Mouse (Mus musculus) cortical plate, adult 2 months (tissue): ENCODE measurements around the gene Bclaf3. TPM values are rescaled to one million over a fixed set of nuclear protein-coding genes. Genes with fewer than 3 reads are reported as not detected.

Experiments used
- H3K27ac ChIP-seq: fragments of 200-500 bp; 2 replicates; pipeline ENCODE4 v1.5.1; 2012; ENCODE audit warnings: low read length, control low read depth, inconsistent platforms; ENCODE audit not compliant: insufficient read depth
- H3K4me1 ChIP-seq: fragments of 200-500 bp; 2 replicates; pipeline ENCODE4 v1.6.1; 2011; ENCODE audit warnings: low read length; ENCODE audit not compliant: control insufficient read depth, insufficient read depth
- H3K4me3 ChIP-seq: fragments of 200-500 bp; 2 replicates; pipeline ENCODE4 v1.5.1; 2011; ENCODE audit warnings: mild to moderate bottlenecking, low read length, control low read depth; ENCODE audit not compliant: insufficient read depth
- CTCF ChIP-seq: fragments of 200-500 bp; IDR thresholded peaks from 2 replicates; pipeline ENCODE4 v1.5.1; 2011; ENCODE audit warnings: mild to moderate bottlenecking, control low read depth, low read length; ENCODE audit not compliant: insufficient read depth; ENCODE audit errors: extremely low read depth
- POLR2A ChIP-seq: fragments of 200-500 bp; IDR thresholded peaks from 2 replicates; pipeline ENCODE4 v1.6.1; 2011; ENCODE audit warnings: mild to moderate bottlenecking, low read length, control low read depth; ENCODE audit not compliant: insufficient read depth; ENCODE audit errors: extremely low read depth
- polyA plus RNA-seq: library from polyadenylated mRNA; depleted of rRNA; stranded (reverse); fragments of >200 nt; gene quantifications from 2 replicates; pipeline ENCODE4 v1.2.3, GENCODE M21; 2012; rRNA removed

Gene Bclaf3
- polyA plus RNA-seq, 1 experiment, result 9.2 TPM

GRCm38 (mm10) chrX:159626907-159627587, 100.6 kb downstream of the Bclaf3 start, which contains the start of gene Sh3kbp1:
Gene Sh3kbp1, plus strand, starts transcription at chrX:159627272.
- H3K4me3 ChIP-seq, result peak within 1 kb of the TSS; percentile 73
- H3K27ac ChIP-seq, result peak within 1 kb of the TSS; percentile 80; the same call in 1 of the 2 replicates
- H3K4me1 ChIP-seq, result no peaks in the 10 kb centered on the region
- no peak for TF ChIP-seq CTCF
- TF ChIP-seq POLR2A, result no peak

DNA sequence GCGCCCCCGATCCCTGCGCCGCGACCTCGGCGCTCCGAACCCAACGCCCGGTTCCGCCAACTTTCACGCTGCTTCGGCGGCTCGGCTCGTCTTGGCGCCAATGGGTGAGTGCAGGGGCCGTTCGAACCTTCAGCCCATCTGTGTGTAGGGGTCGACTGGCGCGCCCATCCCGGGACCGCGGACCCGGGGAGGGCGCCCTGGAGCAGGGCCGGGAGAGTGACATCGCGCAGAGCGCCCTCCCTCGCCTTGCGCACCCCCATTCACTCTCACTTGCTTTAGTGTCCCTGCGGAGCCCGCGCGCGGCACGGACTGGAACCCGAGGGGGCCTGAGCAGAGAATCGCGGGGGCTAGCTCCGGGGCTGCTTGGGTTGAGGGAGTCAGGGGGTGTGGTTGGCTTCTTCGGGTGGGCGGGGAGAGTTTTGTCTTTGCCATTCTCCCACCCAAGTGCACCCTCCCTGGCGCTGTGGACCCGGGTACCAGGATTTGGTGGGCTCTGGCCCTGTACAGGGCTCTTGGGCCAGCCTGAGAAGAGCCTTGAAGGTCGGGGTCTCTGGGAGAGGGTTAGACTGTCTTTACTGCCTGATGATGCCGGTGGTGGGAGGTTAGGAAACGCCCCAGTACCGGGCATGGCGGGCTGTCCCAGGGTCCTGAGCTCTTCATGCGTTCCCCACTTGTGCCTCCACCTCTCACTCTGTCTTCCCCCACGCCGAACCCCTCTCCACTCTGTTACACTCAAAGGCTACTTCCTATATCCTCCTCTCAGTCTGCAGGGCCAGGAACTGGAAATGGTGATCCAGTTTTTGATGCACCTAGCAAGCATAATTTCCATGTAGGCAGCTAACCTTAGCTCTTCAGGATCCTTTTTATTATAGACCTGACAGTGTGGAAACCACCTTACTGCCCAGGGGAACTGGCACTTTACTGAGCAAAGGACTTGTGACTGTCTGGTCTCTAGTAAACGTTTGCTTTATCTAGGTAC, 101.4 kb downstream of the Bclaf3 start:
- Histone ChIP-seq H3K27ac (peak overlapping the region; percentile 80; the same call in 1 of the 2 replicates), H3K4me1 (no peaks in the 10 kb centered on the region), H3K4me3 (peak overlapping the region; percentile 73)
- TF ChIP-seq CTCF, result no peak
- no peak for TF ChIP-seq POLR2A

DNA sequence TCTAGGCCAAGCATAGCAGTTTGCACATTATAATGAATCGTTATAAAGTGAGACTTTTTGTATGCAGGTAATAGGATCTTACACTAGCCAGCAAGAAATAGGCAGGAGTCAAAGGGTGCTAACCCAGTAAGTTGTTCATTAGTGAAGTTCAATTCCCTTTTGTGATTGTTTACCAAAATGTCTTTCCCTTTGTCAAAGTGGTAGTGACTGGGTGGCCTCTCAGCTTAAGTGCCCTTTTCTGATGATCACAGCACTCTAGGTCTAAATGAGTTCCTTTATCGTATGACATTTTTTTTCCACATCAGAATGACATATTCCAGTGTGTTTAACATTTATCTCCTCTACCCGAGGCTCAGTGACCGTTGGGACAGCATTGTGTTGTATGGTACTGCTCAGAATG, 102.1 kb downstream of the Bclaf3 start:
- TF ChIP-seq POLR2A (no peak), CTCF (no peak)
- H3K4me1 ChIP-seq, result no peaks in the 10 kb centered on the region
- H3K4me3 ChIP-seq, result peak overlapping the region; percentile 73
- H3K27ac ChIP-seq, result no peak overlapping the region

- Histone ChIP-seq H3K27ac (no peak overlapping the region), H3K4me1 (no peaks in the 10 kb centered on the region), H3K4me3 (peak overlapping the region; percentile 73; the same call in 1 of the 2 replicates)
- TF ChIP-seq CTCF (no peak), POLR2A (no peak)
Observed at GRCm38 (mm10) chrX:159629203-159629602, 102.7 kb downstream of the Bclaf3 start.

GRCm38 (mm10) chrX:159638500-159639227, 112.2 kb downstream of the Bclaf3 start:
- Histone ChIP-seq H3K27ac (no peak overlapping the region), H3K4me1 (no peaks in the 10 kb centered on the region), H3K4me3 (no peak overlapping the region)
- no peak for TF ChIP-seq POLR2A
- TF ChIP-seq CTCF, result no peak

GRCm38 (mm10) chrX:159639991-159640390, 113.5 kb downstream of the Bclaf3 start:
- Histone ChIP-seq H3K4me3 (no peak overlapping the region), H3K4me1 (no peaks in the 10 kb centered on the region), H3K27ac (no peak overlapping the region)
- TF ChIP-seq POLR2A (no peak), CTCF (no peak)

Other genes starting within 250 kb of the Bclaf3 start
- 50.3 and 61.3 TPM in 2 replicates for gene Eif1ax, start 154.5 kb upstream of the Bclaf3 start, polyA plus RNA-seq
- 53.9 and 59.2 TPM in 2 replicates for gene Map7d2, start 112.1 kb upstream of the Bclaf3 start, polyA plus RNA-seq
- gene Sh3kbp1, start 100.6 kb downstream of the Bclaf3 start, polyA plus RNA-seq, result 31.2 and 32.0 TPM in 2 replicates